23 mouse cellular contexts compared by ENCODE assay signal in genomic region chr19:46409506-46409905, GRCm38 (mm10). TPM values are rescaled to one million over a fixed set of nuclear protein-coding genes. Genes with fewer than 3 reads are reported as not detected.
DNase-seq lines count a peak whose midpoint lies in the region; ATAC-seq and TF ChIP-seq lines count a peak whose summit lies in the region.
"Had no signal": no experiment of that assay in that cellular context is flagged by ENCODE, and none has a peak within 500 bp of the region (broad histone marks: within the 10 kb centered on the region; RNA-seq: fewer than 3 reads in every experiment).

No protein-coding gene starts in this region.

- TF ChIP-seq CTCF in lung, embryonic 14.5 days (IDR thresholded peaks at IDR 0.05; ENCODE audit: low read depth): no peak

- no peaks in the 10 kb centered on the region for H3K9me3 ChIP-seq in heart, embryonic 11.5 days (replicated peaks; ENCODE audit: control insufficient read depth, low read length)
- H3K9me3 ChIP-seq in lung, embryonic 14.5 days (ENCODE audit: low read depth, low read length): no peaks in the 10 kb centered on the region
- H3K9me3 ChIP-seq: hindbrain, embryonic 13.5 days; megakaryocyte, embryonic 14.5 days had no signal

- no peaks in the 10 kb centered on the region for H3K27me3 ChIP-seq in heart, embryonic 11.5 days (ENCODE audit: control insufficient read depth, insufficient read depth, low read length)
- no peaks in the 10 kb centered on the region for H3K27me3 ChIP-seq in lung, embryonic 14.5 days (ENCODE audit: insufficient read depth, low read length)
- H3K27me3 ChIP-seq: hindbrain, embryonic 13.5 days; megakaryocyte, embryonic 14.5 days; Patski had no signal

- H3K4me2 ChIP-seq in heart, embryonic 11.5 days: peak overlapping the region; percentile 24; the same call in 1 of the 2 replicates
- H3K4me2 ChIP-seq in lung, embryonic 14.5 days: no peak overlapping the region
- H3K4me2 ChIP-seq: hindbrain, embryonic 13.5 days had no signal

- no peak for DNase-seq in heart, postnatal 4 days
- DNase-seq in lung, embryonic 14.5 days: peak; percentile 14
- DNase-seq in lung, postnatal 14 days: no peak
- DNase-seq in MEL-GATA-1-ER (ENCODE audit: extremely low read depth, low read depth) (peak; percentile 67), MN1 (ENCODE audit: low spot score) (no peak)
- DNase-seq in cerebellum, postnatal 14 days: no peak
- DNase-seq: adrenal gland, postnatal 25 days; B cell, adult 2 months; cerebellum, adult 11-12 months; cerebellum, postnatal 36 days; gastrocnemius, adult 2 months; lung, postnatal 10 days; midbrain, embryonic 14.5 days; retina, postnatal 1 day; right cerebral cortex, postnatal 4 days; thymus, postnatal 36 days had no signal

- H3K27ac ChIP-seq in heart, embryonic 11.5 days (ENCODE audit: low read depth, low read length): peak overlapping the region; percentile 64
- 0 out of 2 replicates have a peak overlapping the region, but pooled peaks have one; percentile 27 for H3K27ac ChIP-seq in lung, embryonic 14.5 days (ENCODE audit: low read depth)
- H3K27ac ChIP-seq: gastrocnemius, adult 2 months; hindbrain, embryonic 13.5 days; liver, embryonic 14.5 days had no signal

- H3K4me3 ChIP-seq in heart, embryonic 11.5 days (ENCODE audit: low read depth, low read length): no peak overlapping the region
- no peak overlapping the region for H3K4me3 ChIP-seq in lung, embryonic 14.5 days (ENCODE audit: low read depth, low read length)
- H3K4me3 ChIP-seq: gastrocnemius, adult 2 months; hindbrain, embryonic 13.5 days; megakaryocyte, embryonic 14.5 days had no signal

- H3K9ac ChIP-seq in heart, embryonic 11.5 days (ENCODE audit: low read depth, low read length): no peak overlapping the region
- H3K9ac ChIP-seq in lung, embryonic 14.5 days: no peak overlapping the region
- H3K9ac ChIP-seq: hindbrain, embryonic 13.5 days; liver, embryonic 14.5 days had no signal

- ATAC-seq in heart, embryonic 11.5 days (replicated peaks; ENCODE audit: insufficient number of reproducible peaks, low FRiP score, low TSS enrichment): no peak
- no peak; the same call in 1 of the 2 replicates for ATAC-seq in lung, embryonic 14.5 days (ENCODE audit: insufficient read depth)
- ATAC-seq in megakaryocyte progenitor cell, adult 5-6 weeks (replicated peaks; ENCODE audit: poor library complexity): 0 out of 2 replicates have a peak, but pooled peaks have one; percentile 29
- ATAC-seq: inflammation-experienced regulatory T-cells, adult 6 months; Patski had no signal

- WGBS in heart, embryonic 11.5 days (ENCODE audit: insufficient replicate concordance): 31% methylated on average over 3 of the region's 3 CpGs
- WGBS in lung, embryonic 14.5 days: 71% methylated on average over 3 of the region's 3 CpGs

- H3K4me1 ChIP-seq in heart, embryonic 11.5 days (ENCODE audit: control insufficient read depth, insufficient read depth, low read length): peaks cover 32% of the 10 kb centered on the region
- no peaks in the 10 kb centered on the region for H3K4me1 ChIP-seq in lung, embryonic 14.5 days (ENCODE audit: insufficient read depth)

- H3K36me3 ChIP-seq in heart, embryonic 11.5 days (ENCODE audit: control insufficient read depth, insufficient read depth, low read length): peaks cover 3% of the 10 kb centered on the region; the same call in 1 of the 2 replicates
- peaks cover 35% of the 10 kb centered on the region for H3K36me3 ChIP-seq in lung, embryonic 14.5 days (ENCODE audit: insufficient read depth)

RNA-seq across cellular contexts. Expression of gene Sufu, which starts 12.8 kb away (rescaled TPM):
- 21.5 and 24.4 TPM in 2 replicates for polyA plus RNA-seq in heart, embryonic 11.5 days (2014; fragmentation: Nextera tagmentation; extraction: Ambion mirVana)
- 10 to 100 TPM; 17.0 to 19.1 TPM for total RNA-seq in heart, postnatal 4 days (2021)
- 41.3 and 47.5 TPM in 2 replicates for polyA plus RNA-seq in lung, embryonic 14.5 days (2014; fragmentation: Nextera tagmentation; extraction: Ambion mirVana)
- 12.9 and 14.9 TPM in 2 replicates for total RNA-seq in megakaryocyte progenitor cell, adult 5-6 weeks (2015)
- total RNA-seq in megakaryocyte progenitor cell, adult 5-6 weeks (2017): 6.6 and 7.0 TPM in 2 replicates

RNA-seq across cellular contexts. Expression of gene Actr1a, which starts 14.0 kb away (rescaled TPM):
- 112 and 130 TPM in 2 replicates for polyA plus RNA-seq in heart, embryonic 11.5 days (2014; fragmentation: Nextera tagmentation; extraction: Ambion mirVana)
- 100 to 1,000 TPM; 126 to 130 TPM for total RNA-seq in heart, postnatal 4 days (2021)
- 148 and 149 TPM in 2 replicates for polyA plus RNA-seq in lung, embryonic 14.5 days (2014; fragmentation: Nextera tagmentation; extraction: Ambion mirVana)
- 46.0 and 52.2 TPM in 2 replicates for total RNA-seq in megakaryocyte progenitor cell, adult 5-6 weeks (2015)
- 76.3 and 87.6 TPM in 2 replicates for total RNA-seq in megakaryocyte progenitor cell, adult 5-6 weeks (2017)

RNA-seq across cellular contexts. Expression of gene 2310034G01Rik, which starts 59.4 kb away (rescaled TPM):
- polyA plus RNA-seq in heart, embryonic 11.5 days (2014; fragmentation: Nextera tagmentation; extraction: Ambion mirVana): 0.90 and 1.0 TPM in 2 replicates
- total RNA-seq in heart, postnatal 4 days (2021): under 1 TPM in 1 of 2 experiments, not detected in 1; 0.18 TPM
- polyA plus RNA-seq in lung, embryonic 14.5 days (2014; fragmentation: Nextera tagmentation; extraction: Ambion mirVana): 1.1 and 1.3 TPM in 2 replicates
- 0.61 and 1.5 TPM in 2 replicates for total RNA-seq in megakaryocyte progenitor cell, adult 5-6 weeks (2015)
- 0.29 and 1.8 TPM in 2 replicates for total RNA-seq in megakaryocyte progenitor cell, adult 5-6 weeks (2017)

Comparison
In these comparisons a context has a peak if more than half of its experiments do, and no peak if none do; other contexts are left out.
1. DNase-seq: peak in lung, embryonic 14.5 days (single experiment) and MEL-GATA-1-ER (single experiment); none in heart, postnatal 4 days (single experiment), lung, postnatal 14 days (single experiment), MN1 (single experiment) and cerebellum, postnatal 14 days (0 of 2).